Mouse (Mus musculus): ENCODE measurements around the gene Mapkapk2. TPM values are rescaled to one million over a fixed set of nuclear protein-coding genes. Genes with fewer than 3 reads are reported as not detected.

Gene Mapkapk2
- total and polyA plus RNA-seq, 3 experiments, result 53.2 to 85.4 TPM; not detected in 1

- H3K27me3 ChIP-seq (ENCODE audit: control insufficient read depth in 1 of 2, insufficient read depth in 2 of 2, low read length in 2 of 2), result no peaks in the 10 kb centered on the region
- no peaks in the 10 kb centered on the region for H3K4me1 ChIP-seq (ENCODE audit: control insufficient read depth in 1 of 2, insufficient read depth in 2 of 2, low read length in 2 of 2)
- H3K27ac ChIP-seq (ENCODE audit: control insufficient read depth, low read depth, low read length), result no peak overlapping the region
- no peaks in the 10 kb centered on the region for H3K9me3 ChIP-seq (replicated peaks; ENCODE audit: insufficient read depth, low read length)
- TF ChIP-seq SIN3A (IDR thresholded peaks at IDR 0.05; ENCODE audit: low read length) (no peak), ZKSCAN1 (IDR thresholded peaks at IDR 0.05; ENCODE audit: low read depth, low read length) (no peak), BHLHE40 (IDR thresholded peaks at IDR 0.05; ENCODE audit: borderline replicate concordance, low read depth, low read length) (no peak), ZNF384 (IDR thresholded peaks at IDR 0.05; ENCODE audit: low read depth, low read length) (no peak), MAX (IDR thresholded peaks at IDR 0.05; ENCODE audit: low read length) (no peak)
- H3K9ac ChIP-seq (ENCODE audit: control insufficient read depth, low read depth, low read length, poor library complexity, severe bottlenecking), result no peak overlapping the region
- no peaks in the 10 kb centered on the region for H3K36me3 ChIP-seq (ENCODE audit: control insufficient read depth in 1 of 2, insufficient read depth in 2 of 2, low read length in 2 of 2)
- H3K4me3 ChIP-seq (ENCODE audit: control insufficient read depth in 1 of 2, insufficient read depth in 1 of 2, low read depth in 2 of 2, low read length in 2 of 2), result no peak overlapping the region
- H3K79me2 ChIP-seq (ENCODE audit: control insufficient read depth, insufficient read depth, low read length, poor library complexity), result no peaks in the 10 kb centered on the region
- no peak for DNase-seq (ENCODE audit: low read depth, low spot score)
Observed at GRCm38 (mm10) chr1:131054251-131054650, 43.4 kb downstream of the Mapkapk2 start.

- Histone ChIP-seq H3K4me1 (ENCODE audit: control insufficient read depth in 1 of 2, insufficient read depth in 2 of 2, low read length in 2 of 2) (no peaks in the 10 kb centered on the region), H3K9me3 (replicated peaks; ENCODE audit: insufficient read depth, low read length) (no peaks in the 10 kb centered on the region), H3K27me3 (ENCODE audit: control insufficient read depth in 1 of 2, insufficient read depth in 2 of 2, low read length in 2 of 2) (no peaks in the 10 kb centered on the region), H3K36me3 (ENCODE audit: control insufficient read depth in 1 of 2, insufficient read depth in 2 of 2, low read length in 2 of 2) (no peaks in the 10 kb centered on the region), H3K79me2 (ENCODE audit: control insufficient read depth, insufficient read depth, low read length, poor library complexity) (no peaks in the 10 kb centered on the region), H3K27ac (ENCODE audit: control insufficient read depth, low read depth, low read length) (no peak overlapping the region), H3K4me3 (ENCODE audit: control insufficient read depth in 1 of 2, insufficient read depth in 1 of 2, low read depth in 2 of 2, low read length in 2 of 2) (no peak overlapping the region), H3K9ac (ENCODE audit: control insufficient read depth, low read depth, low read length, poor library complexity, severe bottlenecking) (no peak overlapping the region)
- DNase-seq (ENCODE audit: low read depth, low spot score), result no peak
- TF ChIP-seq RAD21 (IDR thresholded peaks at IDR 0.05; ENCODE audit: low read depth, low read length), result no peak
- TF ChIP-seq JUND (IDR thresholded peaks at IDR 0.05; ENCODE audit: low read depth, low read length), result no peak
- TF ChIP-seq CHD1 (IDR thresholded peaks at IDR 0.05; ENCODE audit: low read depth, low read length), result no peak
- TF ChIP-seq RCOR1 (IDR thresholded peaks at IDR 0.05; ENCODE audit: low read depth, low read length), result no peak
- no peak for TF ChIP-seq ZC3H11A (IDR thresholded peaks at IDR 0.05; ENCODE audit: low read depth, low read length)
- no peak for TF ChIP-seq NELFE (IDR thresholded peaks at IDR 0.05; ENCODE audit: low read depth, low read length)
- TF ChIP-seq UBTF (IDR thresholded peaks at IDR 0.05; ENCODE audit: borderline replicate concordance, insufficient read depth, low read depth, low read length), result no peak
Observed at GRCm38 (mm10) chr1:131053656-131054055, 44.0 kb downstream of the Mapkapk2 start.

- no peaks in the 10 kb centered on the region for H3K4me1 ChIP-seq (ENCODE audit: control insufficient read depth in 1 of 2, insufficient read depth in 2 of 2, low read length in 2 of 2)
- peak; percentile 71 for DNase-seq (ENCODE audit: low read depth, low spot score)
- H3K4me3 ChIP-seq (ENCODE audit: control insufficient read depth in 1 of 2, insufficient read depth in 1 of 2, low read depth in 2 of 2, low read length in 2 of 2), result no peak overlapping the region
Observed at GRCm38 (mm10) chr1:131053239-131053638, 44.4 kb downstream of the Mapkapk2 start.

More at GRCm38 (mm10) chr1:131053239-131053638, 44.4 kb downstream of the Mapkapk2 start:
- no peaks in the 10 kb centered on the region for H3K27me3 ChIP-seq (ENCODE audit: control insufficient read depth in 1 of 2, insufficient read depth in 2 of 2, low read length in 2 of 2)
- no peak overlapping the region for H3K27ac ChIP-seq (ENCODE audit: control insufficient read depth, low read depth, low read length)
- H3K9me3 ChIP-seq (replicated peaks; ENCODE audit: insufficient read depth, low read length), result no peaks in the 10 kb centered on the region
- no peak overlapping the region for H3K9ac ChIP-seq (ENCODE audit: control insufficient read depth, low read depth, low read length, poor library complexity, severe bottlenecking)
- H3K36me3 ChIP-seq (ENCODE audit: control insufficient read depth in 1 of 2, insufficient read depth in 2 of 2, low read length in 2 of 2), result no peaks in the 10 kb centered on the region
- TF ChIP-seq MYB (IDR thresholded peaks at IDR 0.05; ENCODE audit: low read depth, low read length) (no peak), TBP (IDR thresholded peaks at IDR 0.05; ENCODE audit: low read depth, low read length) (no peak), GABPA (IDR thresholded peaks at IDR 0.05; ENCODE audit: low read depth, low read length) (no peak), RAD21 (IDR thresholded peaks at IDR 0.05; ENCODE audit: low read depth, low read length) (peak; percentile 65), SMC3 (IDR thresholded peaks at IDR 0.05; ENCODE audit: low read depth, low read length) (peak; percentile 51), CTCF (IDR thresholded peaks at IDR 0.05 in 2 of 3, conservative IDR thresholded peaks at IDR 0.05 in 1 of 3; ENCODE audit: control insufficient read depth in 1 of 3, insufficient read depth in 1 of 3, low read depth in 2 of 3, low read length in 3 of 3, poor library complexity in 1 of 3, severe bottlenecking in 1 of 3) (peak; percentile 57 to 75 (median 61)), ZC3H11A (IDR thresholded peaks at IDR 0.05; ENCODE audit: low read depth, low read length) (peak; percentile 27; the same call in 1 of the 2 replicates), TAL1 (IDR thresholded peaks at IDR 0.05; ENCODE audit: low read length) (no peak)
- no peaks in the 10 kb centered on the region for H3K79me2 ChIP-seq (ENCODE audit: control insufficient read depth, insufficient read depth, low read length, poor library complexity)
